Mouse (Mus musculus) liver, embryonic 14.5 days (tissue): ENCODE measurements around the gene Map1lc3b. TPM values are rescaled to one million over a fixed set of nuclear protein-coding genes. Genes with fewer than 3 reads are reported as not detected.

Experiments used
- ATAC-seq: fragments of 200-750 bp; cut with Nextera tagmentation; 2 replicates; pipeline ENCODE4 v1.8.0; 2017; ENCODE audit warnings: moderate number of reproducible peaks, mild to moderate bottlenecking, moderate library complexity; ENCODE audit not compliant: insufficient read depth
- DNase-seq, 3 experiments: peaks; one replicate each; pipeline ENCODE4 v3.0.0-alpha.2; 2012 to 2013; ENCODE audit warnings: low read depth in 3 of 3, low spot score in 3 of 3
- H3K27ac ChIP-seq: fragments of 300-500 bp; sonication (generic); 2 replicates; pipeline ENCODE4 v1.5.1; 2014; ENCODE audit warnings: moderate library complexity, mild to moderate bottlenecking, control low read depth, inconsistent platforms
- H3K27me3 ChIP-seq: fragments of 300-500 bp; sonication (generic); 2 replicates; pipeline ENCODE4 v1.6.1; 2014; ENCODE audit warnings: mild to moderate bottlenecking, low read length, moderate library complexity; ENCODE audit not compliant: control insufficient read depth, insufficient read depth
- H3K36me3 ChIP-seq: fragments of 300-500 bp; sonication (generic); replicated peaks from 2 replicates; pipeline ENCODE4 v1.6.1; 2014; ENCODE audit warnings: low read depth; ENCODE audit not compliant: control insufficient read depth, insufficient read depth
- H3K4me1 ChIP-seq, 2 experiments: fragments of 200-500 bp in 1 of 2; fragments of 300-500 bp in 1 of 2; sonication (generic) in 1 of 2; replicated peaks; 2 replicates each; pipeline ENCODE4 v1.6.1; 2012 to 2014; ENCODE audit warnings: antibody characterized with exemption in 1 of 2, inconsistent platforms in 1 of 2, low read length in 1 of 2; ENCODE audit not compliant: control insufficient read depth in 2 of 2, insufficient read depth in 2 of 2
- H3K4me2 ChIP-seq: fragments of 300-500 bp; sonication (generic); 2 replicates; pipeline ENCODE4 v1.6.1; 2014; ENCODE audit warnings: low read depth, mild to moderate bottlenecking, control low read depth, moderate library complexity
- H3K4me3 ChIP-seq, 2 experiments: fragments of 200-500 bp in 1 of 2; fragments of 300-500 bp in 1 of 2; sonication (generic) in 1 of 2; 2 replicates each; pipeline ENCODE4 v1.5.1; 2012 to 2014; ENCODE audit warnings: low read depth in 2 of 2, low read length in 2 of 2, mild to moderate bottlenecking in 2 of 2, control low read depth in 1 of 2, inconsistent platforms in 1 of 2, moderate library complexity in 1 of 2; ENCODE audit not compliant: insufficient read depth in 1 of 2
- H3K9ac ChIP-seq: fragments of 300-500 bp; sonication (generic); replicated peaks from 2 replicates; pipeline ENCODE4 v1.6.1; 2014; ENCODE audit warnings: mild to moderate bottlenecking, control low read depth, moderate library complexity
- H3K9me3 ChIP-seq: fragments of 300-500 bp; sonication (generic); 2 replicates; pipeline ENCODE4 v1.6.1; 2016; ENCODE audit warnings: low read length, mixed read lengths; ENCODE audit not compliant: control insufficient read depth
- CTCF ChIP-seq: IDR thresholded peaks from 2 replicates; pipeline ENCODE4 v1.5.1; 2016; ENCODE audit warnings: antibody characterized with exemption, low read depth, control low read depth
- EP300 ChIP-seq: IDR thresholded peaks from 2 replicates; pipeline ENCODE4 v1.6.1; 2016; ENCODE audit warnings: antibody characterized with exemption, low read depth
- WGBS: fragments of 180-500 bp; shearing (Covaris S2); extraction: QIAGEN DNeasy Blood & Tissue Kit; methylation state at CpG from one replicate; pipeline ENCODE4 v1.1.7; 2014; ENCODE audit not compliant: insufficient replicate concordance; 5-methylcytosine and 5-hydroxymethylcytosine counted together
- polyA plus RNA-seq, 2 experiments: library from polyadenylated mRNA; depleted of rRNA in 1 of 2; stranded (reverse) in 1 of 2; unstranded in 1 of 2; fragments of >200 nt; fragmentation: Nextera tagmentation in 1 of 2; extraction: Ambion mirVana in 1 of 2; gene quantifications; 2 replicates each; pipeline versions ENCODE4 v1.2.1 to v1.2.3; 2012 to 2014

Gene Map1lc3b
- polyA plus RNA-seq, 2 experiments: 20.9 to 147 TPM

DNA sequence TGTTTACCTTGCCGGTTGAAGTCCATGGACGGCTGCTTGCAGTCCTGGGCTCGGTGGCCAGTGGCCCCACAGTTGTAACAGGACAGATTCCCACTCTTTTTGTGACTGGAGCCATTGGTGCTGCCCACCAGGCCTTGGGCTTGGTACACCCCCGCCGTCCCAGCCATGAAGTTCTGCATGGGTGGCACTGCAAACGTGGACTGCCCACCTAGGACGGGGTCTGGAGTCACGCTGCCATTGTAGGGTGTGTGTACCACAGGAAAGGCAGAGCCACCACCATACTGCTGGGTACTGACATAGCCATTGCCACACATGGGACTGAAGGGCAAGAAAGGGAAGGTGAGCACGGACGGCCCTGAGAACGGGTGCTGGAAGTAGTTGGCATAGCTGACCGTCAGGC is 13.6 kb downstream of the Map1lc3b start:
- TF ChIP-seq CTCF: no peak
- no peak for TF ChIP-seq EP300
- H3K4me3 ChIP-seq: no peak overlapping the region
- 76% methylated on average over 12 of the region's 12 CpGs for WGBS

DNA sequence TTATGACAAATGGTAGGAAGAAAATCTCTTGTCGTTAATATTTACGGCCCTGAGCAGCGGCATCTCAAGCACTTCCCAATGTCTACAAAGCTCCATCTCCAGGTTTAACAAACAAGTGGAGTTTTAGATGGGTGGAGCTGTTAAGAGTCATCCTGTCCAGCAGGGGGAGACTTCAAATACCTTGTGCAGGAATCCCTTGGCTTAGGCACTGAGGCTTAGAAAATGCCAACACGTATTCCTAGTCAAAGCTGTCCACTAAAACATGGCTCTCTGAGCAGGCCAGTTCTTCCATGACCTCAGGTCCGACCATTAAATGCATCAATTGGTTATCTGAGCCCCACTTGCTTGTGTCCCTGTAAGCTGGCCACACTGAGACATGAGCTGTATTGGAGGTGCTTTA is 17.5 kb downstream of the Map1lc3b start:
- TF ChIP-seq CTCF (peak; percentile 56), EP300 (no peak)
- no peak overlapping the region for H3K4me3 ChIP-seq
- DNase-seq (no peak), ATAC-seq (no peak)
- no peak overlapping the region for H3K4me2 ChIP-seq
- H3K9ac ChIP-seq: no peak overlapping the region
- no peak overlapping the region for H3K27ac ChIP-seq
- H3K36me3 ChIP-seq: no peaks in the 10 kb centered on the region
- H3K27me3 ChIP-seq: no peaks in the 10 kb centered on the region
- H3K4me1 ChIP-seq: no peaks in the 10 kb centered on the region
- 64% methylated on average over 5 of the region's 5 CpGs for WGBS
- H3K9me3 ChIP-seq: no peaks in the 10 kb centered on the region

More for the DNA sequence above, 13.6 kb downstream of the Map1lc3b start:
- H3K27me3 ChIP-seq: no peaks in the 10 kb centered on the region
- no peaks in the 10 kb centered on the region; the same call in 1 of the 2 replicates for H3K36me3 ChIP-seq
- H3K27ac ChIP-seq: no peak overlapping the region
- H3K9ac ChIP-seq: no peak overlapping the region
- DNase-seq: no peak
- no peak for ATAC-seq
- no peaks in the 10 kb centered on the region for H3K4me1 ChIP-seq
- no peaks in the 10 kb centered on the region for H3K9me3 ChIP-seq
- H3K4me2 ChIP-seq: no peak overlapping the region

DNA sequence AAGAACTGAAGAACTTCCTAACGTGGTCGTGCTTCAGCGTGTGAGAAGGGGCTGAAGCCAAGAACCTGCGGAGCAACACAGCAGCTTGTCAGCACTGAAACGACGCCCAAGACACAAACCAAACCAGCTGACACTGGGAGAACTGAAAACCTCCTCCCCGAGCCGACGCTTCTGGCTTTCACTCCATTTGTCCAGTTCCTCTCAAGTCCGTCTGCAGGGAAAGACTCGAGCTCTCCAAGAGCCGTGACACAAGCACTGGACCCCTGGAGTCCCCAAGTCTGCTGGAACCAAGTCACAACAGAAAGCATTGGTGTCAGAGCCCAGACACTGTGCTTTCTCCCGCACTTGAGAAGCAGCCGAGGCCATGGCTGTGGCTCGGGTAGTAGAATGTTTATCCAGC is 19.1 kb downstream of the Map1lc3b start:
- Histone ChIP-seq H3K9me3 (no peaks in the 10 kb centered on the region), H3K9ac (no peak overlapping the region), H3K36me3 (no peaks in the 10 kb centered on the region), H3K4me1 (no peaks in the 10 kb centered on the region), H3K4me3 (no peak overlapping the region), H3K27ac (no peak overlapping the region), H3K27me3 (no peaks in the 10 kb centered on the region), H3K4me2 (no peak overlapping the region)
- TF ChIP-seq EP300 (no peak), CTCF (no peak)
- no peak for ATAC-seq
- DNase-seq: no peak
- 70% methylated on average over 15 of the region's 15 CpGs for WGBS

GRCm38 (mm10) chr8:121609916-121610315 is 19.8 kb downstream of the Map1lc3b start:
- no peak for ATAC-seq
- 76% methylated on average over 11 of the region's 11 CpGs for WGBS
- Histone ChIP-seq H3K27me3 (no peaks in the 10 kb centered on the region), H3K36me3 (no peaks in the 10 kb centered on the region), H3K27ac (no peak overlapping the region), H3K4me2 (no peak overlapping the region), H3K4me1 (no peaks in the 10 kb centered on the region), H3K9me3 (no peaks in the 10 kb centered on the region), H3K4me3 (no peak overlapping the region), H3K9ac (no peak overlapping the region)
- DNase-seq: no peak
- TF ChIP-seq EP300 (no peak), CTCF (no peak)

GRCm38 (mm10) chr8:121613419-121613818 is 23.3 kb downstream of the Map1lc3b start:
- Histone ChIP-seq H3K36me3 (no peaks in the 10 kb centered on the region), H3K27me3 (no peaks in the 10 kb centered on the region), H3K4me1 (no peaks in the 10 kb centered on the region), H3K9me3 (no peaks in the 10 kb centered on the region), H3K9ac (no peak overlapping the region), H3K4me3 (no peak overlapping the region), H3K27ac (no peak overlapping the region), H3K4me2 (no peak overlapping the region)
- no peak for ATAC-seq
- TF ChIP-seq CTCF (no peak), EP300 (no peak)
- no peak for DNase-seq
